Mouse (Mus musculus): Measurements from ENCODE around the gene Ajuba. TPM values are rescaled to one million over a fixed set of nuclear protein-coding genes. Genes with fewer than 3 reads are reported as not detected.

Gene Ajuba
- polyA plus RNA-seq, 2 experiments from 2014 or later = 0.20 TPM; not detected in 1

DNA sequence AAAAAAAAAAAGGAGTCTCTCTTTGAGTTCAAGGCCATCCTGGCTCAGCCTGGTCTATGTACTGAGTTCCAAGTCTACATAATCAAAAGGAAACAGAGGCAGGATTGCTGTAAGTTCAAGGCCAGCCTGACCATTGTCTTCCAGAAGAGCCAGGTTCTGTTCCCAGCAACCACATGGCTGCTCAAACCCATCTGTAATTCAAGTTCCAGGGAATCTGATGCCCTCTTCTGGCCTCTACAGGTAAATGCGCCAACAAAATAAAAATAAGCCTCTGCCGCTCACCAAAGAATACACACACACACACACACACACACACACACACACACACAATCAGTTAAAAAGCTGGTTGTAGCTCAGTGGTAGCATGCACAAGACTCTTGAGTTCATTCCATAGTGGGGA, 38.8 kb downstream of the Ajuba start:
- ATAC-seq = no peak

DNA sequence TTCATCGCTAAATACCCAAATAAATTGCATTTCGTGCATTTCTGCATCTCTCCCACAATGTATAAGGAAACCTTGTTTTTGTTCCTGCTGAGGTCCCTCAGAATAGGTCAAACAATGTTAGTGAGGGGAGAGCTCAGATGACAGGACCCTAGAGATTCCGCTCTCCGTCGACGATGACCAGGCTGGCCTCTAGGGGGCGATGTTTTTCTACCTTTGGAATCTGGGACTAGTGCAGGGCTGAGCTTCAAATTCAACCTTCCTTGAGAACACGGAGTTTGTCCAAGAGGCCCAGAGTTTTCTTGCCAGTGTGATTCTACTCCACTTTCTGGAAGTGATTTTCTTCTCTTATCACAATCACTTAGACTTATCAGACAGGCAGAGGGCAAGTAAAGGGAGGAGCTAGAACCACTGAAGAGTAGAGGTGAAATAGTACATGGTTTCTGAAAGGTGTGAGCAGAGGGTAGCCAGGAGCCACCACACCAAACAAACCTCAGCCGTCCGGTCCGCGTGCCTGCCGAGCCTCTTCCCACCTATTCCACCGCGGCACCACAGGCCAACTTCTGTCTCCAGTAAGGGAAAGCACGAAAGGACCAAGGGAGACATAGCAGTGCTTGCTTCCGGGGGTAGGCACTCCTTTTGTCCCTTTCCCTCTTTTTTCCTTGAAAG, 48.8 kb downstream of the Ajuba start:
- ATAC-seq = no peak

DNA sequence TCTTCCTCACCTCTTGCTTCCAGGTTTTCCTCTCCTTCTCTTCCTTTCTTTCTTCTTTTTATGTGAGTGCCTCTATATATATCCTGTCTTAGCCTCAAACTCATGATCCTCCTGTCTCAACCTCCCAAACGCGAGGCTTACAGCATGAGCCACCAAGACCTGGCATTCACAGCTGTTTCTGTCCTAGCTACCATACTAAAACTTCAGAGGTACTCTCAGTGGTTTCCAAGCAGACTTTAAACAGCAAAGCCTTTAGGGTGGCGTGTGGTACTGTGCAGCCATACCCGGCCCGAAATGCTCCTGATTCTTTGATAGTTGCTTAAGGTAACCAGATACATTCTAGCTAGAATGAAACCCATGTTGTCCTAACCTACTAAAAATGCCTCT, 49.4 kb downstream of the Ajuba start:
- ATAC-seq = no peak

DNA sequence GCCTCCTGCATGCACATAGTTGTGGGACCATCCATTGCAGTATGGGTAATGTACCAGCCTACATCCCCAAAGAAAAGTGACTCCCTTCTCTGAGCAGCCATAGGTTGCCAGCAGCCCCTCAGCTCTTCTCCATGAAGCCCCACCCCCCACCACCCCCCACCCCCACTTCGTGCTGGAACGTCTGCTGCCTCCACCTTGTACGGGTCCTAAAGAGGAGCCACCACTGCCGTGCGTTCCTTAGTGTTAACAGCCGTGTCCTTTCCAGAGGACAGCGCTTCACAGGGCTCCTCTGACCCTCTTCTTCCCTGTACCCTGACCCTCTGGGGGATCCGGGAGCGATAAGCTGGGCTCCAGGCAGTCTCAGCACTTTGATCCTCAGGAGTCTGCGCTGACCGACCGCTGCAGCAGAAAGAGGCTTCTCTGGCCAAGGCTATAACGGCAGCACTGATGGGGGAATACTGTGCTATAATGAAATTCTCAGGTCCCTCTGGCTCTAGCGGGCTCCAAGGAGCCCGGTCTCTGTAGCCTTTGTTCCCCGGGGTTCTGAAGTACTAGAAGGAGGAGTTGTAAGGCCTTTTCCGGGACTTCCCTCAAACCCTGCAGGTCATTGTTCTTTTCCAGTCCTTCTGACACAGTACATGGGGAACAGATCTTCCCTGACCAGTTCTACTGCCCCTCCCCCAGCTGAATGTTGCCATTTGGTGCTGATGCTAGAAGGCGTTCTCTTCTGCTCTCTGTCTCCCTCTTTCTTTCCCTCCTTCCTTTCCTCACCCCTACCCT, 49.9 kb downstream of the Ajuba start:
- ATAC-seq = no peak

DNA sequence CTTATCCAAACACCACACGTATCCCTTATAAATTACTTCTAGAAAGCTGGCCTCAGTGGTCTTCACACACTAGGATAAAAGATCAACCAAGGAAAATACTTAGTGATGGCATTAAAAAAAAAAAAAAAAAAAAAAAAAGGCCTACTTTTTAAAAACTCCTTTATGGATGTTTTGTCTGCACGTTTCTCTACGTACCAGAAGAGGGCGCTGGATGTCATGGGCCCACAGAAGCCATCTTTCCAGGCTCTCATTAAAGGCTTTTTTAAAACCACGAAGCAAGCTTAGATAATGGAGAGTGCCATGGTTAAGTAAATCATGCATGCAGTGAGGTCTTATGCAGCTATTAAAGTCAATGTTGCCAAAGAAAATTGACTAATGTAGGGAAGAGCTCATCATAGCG, 53.8 kb downstream of the Ajuba start:
- ATAC-seq = no peak

Other genes starting within 250 kb of the Ajuba start
- 10 to 100 TPM; 51.7 to 82.3 TPM for gene Oxa1l, start 216.7 kb downstream of the Ajuba start, polyA plus RNA-seq (2017; shearing (Covaris generic))
- 1 to 10 TPM in 1 of 2 experiments, under 1 TPM in 1; 0.54 to 1.1 TPM for gene Slc7a7, start 159.8 kb downstream of the Ajuba start, polyA plus RNA-seq (2017; shearing (Covaris generic))
- 100 to 1,000 TPM; 315 to 319 TPM for gene Mrpl52, start 150.6 kb downstream of the Ajuba start, polyA plus RNA-seq (2017; shearing (Covaris generic))
- under 1 TPM; 0.24 to 0.25 TPM for gene Mmp14, start 145.9 kb downstream of the Ajuba start, polyA plus RNA-seq (2017; shearing (Covaris generic))
- gene Lrp10, start 113.4 kb downstream of the Ajuba start, polyA plus RNA-seq (2017; shearing (Covaris generic)) = 10 to 100 TPM; 57.4 to 62.2 TPM
- gene Rem2, start 101.5 kb downstream of the Ajuba start, polyA plus RNA-seq (2017; shearing (Covaris generic)) = under 1 TPM; 0.57 TPM
- gene Prmt5, start 60.0 kb downstream of the Ajuba start, polyA plus RNA-seq (2017; shearing (Covaris generic)) = 10 to 100 TPM; 31.4 to 32.9 TPM
- gene Haus4, start 22.9 kb downstream of the Ajuba start, polyA plus RNA-seq (2017; shearing (Covaris generic)) = 10 to 100 TPM; 30.2 to 33.5 TPM
- 1 to 10 TPM; 2.3 TPM for gene 4931414P19Rik, start 28.4 kb upstream of the Ajuba start, polyA plus RNA-seq (2017; shearing (Covaris generic))
- 100 to 1,000 TPM; 178 to 210 TPM for gene Psmb5, start 40.5 kb upstream of the Ajuba start, polyA plus RNA-seq (2017; shearing (Covaris generic))
- not detected for gene Psmb11, start 43.9 kb upstream of the Ajuba start, polyA plus RNA-seq (2017; shearing (Covaris generic))
- not detected for gene Gm17606, start 63.4 kb upstream of the Ajuba start, polyA plus RNA-seq (2017; shearing (Covaris generic))
- gene Cdh24, start 63.8 kb upstream of the Ajuba start, polyA plus RNA-seq (2017; shearing (Covaris generic)) = under 1 TPM; 0.16 to 0.31 TPM
- 10 to 100 TPM; 91.8 to 93.8 TPM for gene 1700123O20Rik, start 108.7 kb upstream of the Ajuba start, polyA plus RNA-seq (2017; shearing (Covaris generic))
- gene Acin1, start 109.4 kb upstream of the Ajuba start, polyA plus RNA-seq (2017; shearing (Covaris generic)) = 100 to 1,000 TPM; 136 to 148 TPM
- gene Gm29776, start 121.3 kb upstream of the Ajuba start, polyA plus RNA-seq (2017; shearing (Covaris generic)) = not detected
- not detected for gene Cebpe, start 134.6 kb upstream of the Ajuba start, polyA plus RNA-seq (2017; shearing (Covaris generic))
- gene Slc7a8, start 204.4 kb upstream of the Ajuba start, polyA plus RNA-seq (2017; shearing (Covaris generic)) = not detected
- gene Rnf212b, start 236.6 kb upstream of the Ajuba start, polyA plus RNA-seq (2017; shearing (Covaris generic)) = not detected